ENCODE assay signal across 9 mouse cellular contexts in genomic region chr11:60704023-60704880, GRCm38 (mm10). TPM values are rescaled to one million over a fixed set of nuclear protein-coding genes. Genes with fewer than 3 reads are reported as not detected.
A peak's percentile ranks its signal among the peaks of the same experiment; 100 is the strongest.
DNase-seq lines count a peak whose midpoint lies in the region; ATAC-seq and TF ChIP-seq lines count a peak whose summit lies in the region.
"Had no signal": no experiment of that assay in that cellular context is flagged by ENCODE, and none has a peak within 500 bp of the region (broad histone marks: within the 10 kb centered on the region; RNA-seq: fewer than 3 reads in every experiment).

No protein-coding gene starts in this region.

- 0 out of 2 replicates have a peak overlapping the region, but pooled peaks have one; percentile 17 for H3K27ac ChIP-seq in cortical plate, adult 2 months (ENCODE audit: insufficient read depth, low read length)
- H3K27ac ChIP-seq: forebrain, embryonic 15.5 days had no signal

- intact Hi-C loops in heart, postnatal 25 days (cut with DNase I) = loop anchor here (5.0 kb wide), 1 partner anchor 73 kb away; the partner anchor contains the start of genes Smcr8 and Top3a
- intact Hi-C loops in left cerebral cortex, postnatal 14 days (cut with DNase I) = no loop called here

- H3K4me1 ChIP-seq in cortical plate, adult 2 months (ENCODE audit: control insufficient read depth, insufficient read depth, low read length) = peaks cover 5% of the 10 kb centered on the region

- H3K4me3 ChIP-seq in cortical plate, adult 2 months (ENCODE audit: insufficient read depth, low read length) = no peak overlapping the region
- H3K4me3 ChIP-seq: forebrain, embryonic 15.5 days had no signal

- no peak for TF ChIP-seq POLR2A in cortical plate, adult 2 months (IDR thresholded peaks at IDR 0.05; ENCODE audit: extremely low read depth, insufficient read depth, low read length)

- no peak for ATAC-seq in activated CD4-positive, CD25-positive, alpha-beta regulatory T cell, adult 4 months
- ATAC-seq: forebrain, embryonic 15.5 days had no signal

- peak; percentile 1 to 3 for DNase-seq in heart, adult 18-20 months
- no peak for DNase-seq in heart, postnatal 25 days (ENCODE audit: low spot score)
- peak; percentile 2 to 4 for DNase-seq in left cerebral cortex, postnatal 14 days (ENCODE audit: low spot score in 2 of 2)
- no peak for DNase-seq in left cerebral cortex, adult 11 months (ENCODE audit: low spot score)
- DNase-seq in cerebellum, adult 18-20 months = peak; percentile 17 to 29
- DNase-seq in ovary, postnatal 14 days (ENCODE audit: low spot score) = no peak

- no peak for TF ChIP-seq CTCF in cortical plate, adult 2 months (IDR thresholded peaks at IDR 0.05; ENCODE audit: extremely low read depth, insufficient read depth, low read length)

RNA-seq across cellular contexts. Expression of gene Llgl1, which starts 4.7 kb away (rescaled TPM):
- total RNA-seq in heart, adult 18-20 months (2021) = 10 to 100 TPM; 10.4 to 10.8 TPM
- total RNA-seq in heart, postnatal 25 days (2021) = 10 to 100 TPM; 11.4 to 12.3 TPM
- total RNA-seq in left cerebral cortex, postnatal 14 days (2021) = 10 to 100 TPM; 40.4 to 43.8 TPM
- polyA plus RNA-seq in cortical plate, adult 2 months (2012; rRNA removed) = 58.3 and 60.4 TPM in 2 replicates
- 10 to 100 TPM in 1 of 2 experiments, 1 to 10 TPM in 1; 6.2 to 10.4 TPM for polyA plus RNA-seq in activated CD4-positive, CD25-positive, alpha-beta regulatory T cell, adult 4 months (2017; shearing (Covaris generic))

RNA-seq across cellular contexts. Expression of gene Flii, which starts 22.8 kb away (rescaled TPM):
- total RNA-seq in heart, adult 18-20 months (2021) = 100 to 1,000 TPM; 124 to 129 TPM
- total RNA-seq in heart, postnatal 25 days (2021) = 100 to 1,000 TPM; 112 to 120 TPM
- total RNA-seq in left cerebral cortex, postnatal 14 days (2021) = 10 to 100 TPM; 42.9 to 49.3 TPM
- polyA plus RNA-seq in cortical plate, adult 2 months (2012; rRNA removed) = 115 and 122 TPM in 2 replicates
- 10 to 100 TPM; 65.2 to 84.7 TPM for polyA plus RNA-seq in activated CD4-positive, CD25-positive, alpha-beta regulatory T cell, adult 4 months (2017; shearing (Covaris generic))

RNA-seq across cellular contexts. Expression of gene Mief2, which starts 23.9 kb away (rescaled TPM):
- total RNA-seq in heart, adult 18-20 months (2021) = 10 to 100 TPM; 30.5 to 34.2 TPM
- total RNA-seq in heart, postnatal 25 days (2021) = 10 to 100 TPM; 31.6 to 32.9 TPM
- total RNA-seq in left cerebral cortex, postnatal 14 days (2021) = 10 to 100 TPM; 22.3 to 27.6 TPM
- polyA plus RNA-seq in cortical plate, adult 2 months (2012; rRNA removed) = 23.7 and 27.7 TPM in 2 replicates
- polyA plus RNA-seq in activated CD4-positive, CD25-positive, alpha-beta regulatory T cell, adult 4 months (2017; shearing (Covaris generic)) = 10 to 100 TPM in 1 of 2 experiments, 1 to 10 TPM in 1; 9.9 to 12.0 TPM

Comparison
In these comparisons a context has a peak if more than half of its experiments do, and no peak if none do; other contexts are left out.
1. DNase-seq: peak in heart, adult 18-20 months (2 of 2), left cerebral cortex, postnatal 14 days (2 of 2) and cerebellum, adult 18-20 months (2 of 2); none in heart, postnatal 25 days (single experiment), left cerebral cortex, adult 11 months (single experiment) and ovary, postnatal 14 days (single experiment).